Mouse (Mus musculus): ENCODE measurements around the gene Itpa. TPM values are rescaled to one million over a fixed set of nuclear protein-coding genes. Genes with fewer than 3 reads are reported as not detected.
"Not testable (repeated sequence)": the region's sequence is repeated elsewhere in the genome, so short reads cannot be mapped to it uniquely, and the experiment has no call there.

Itpa gene
- polyA plus RNA-seq, 1 experiment from 2014 or later = 81.0 TPM

DNA sequence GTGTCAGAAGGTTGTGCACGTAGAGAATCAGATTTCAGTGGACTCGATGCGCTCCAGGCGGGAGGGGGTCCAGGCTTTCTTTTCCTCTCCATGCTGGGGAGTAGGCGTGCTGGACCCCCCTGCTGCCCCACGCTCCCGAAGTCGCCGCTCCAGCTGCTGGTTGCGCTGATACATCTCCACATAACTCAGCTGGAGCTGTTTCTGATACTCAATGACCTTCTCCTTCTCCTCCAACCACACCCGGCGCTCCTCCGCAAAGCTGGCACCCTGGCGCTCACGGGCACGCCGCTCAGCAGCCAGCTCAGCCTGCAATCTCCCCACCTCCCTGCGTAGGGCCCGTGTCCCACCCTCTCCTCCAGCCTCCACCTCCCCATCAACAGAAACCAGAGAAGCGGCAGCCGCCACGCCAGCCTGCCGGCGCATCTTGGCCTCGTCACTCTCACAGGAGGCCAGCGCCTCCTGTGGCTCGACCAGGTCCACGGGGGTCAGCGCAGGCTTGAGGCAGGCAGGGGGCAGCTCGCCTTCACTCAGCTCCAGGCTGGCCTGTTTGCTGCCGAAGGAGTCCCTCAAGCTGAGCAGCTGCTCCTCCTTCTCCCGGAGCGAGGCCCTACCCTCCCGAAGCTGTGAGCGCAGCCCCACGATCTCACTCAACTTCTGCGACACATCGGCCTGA is 32.5 kb upstream of the Itpa start:
- peaks cover 24% of the 10 kb centered on the region for H3K4me1 ChIP-seq (ENCODE audit: control insufficient read depth, insufficient read depth, low read length)
- WGBS = 16% methylated on average over 38 of the region's 38 CpGs
- ATAC-seq = no peak

GRCm38 (mm10) chr2:130635847-130636246 is 31.6 kb upstream of the Itpa start:
- H3K36me3 ChIP-seq (ENCODE audit: control insufficient read depth, insufficient read depth, low read length) = no peaks in the 10 kb centered on the region
- peaks cover 24% of the 10 kb centered on the region for H3K4me1 ChIP-seq (ENCODE audit: control insufficient read depth, insufficient read depth, low read length)
- H3K9me3 ChIP-seq (ENCODE audit: control insufficient read depth, low read length) = no peaks in the 10 kb centered on the region
- peak overlapping the region; percentile 64 for H3K4me2 ChIP-seq (ENCODE audit: low read depth, low read length)
- H3K4me3 ChIP-seq (ENCODE audit: low read length) = peak overlapping the region; percentile 42
- 28% methylated on average over 21 of the region's 21 CpGs for WGBS
- ATAC-seq = no peak
- H3K27ac ChIP-seq (ENCODE audit: low read length) = peak overlapping the region; percentile 47; the same call in 1 of the 2 replicates
- peak overlapping the region; percentile 64 for H3K9ac ChIP-seq (ENCODE audit: low read depth, low read length)
- H3K27me3 ChIP-seq (replicated peaks; ENCODE audit: control insufficient read depth, insufficient read depth, low read length) = peaks cover 11% of the 10 kb centered on the region

More for the DNA sequence above, 32.5 kb upstream of the Itpa start:
- Histone ChIP-seq H3K27me3 (replicated peaks; ENCODE audit: control insufficient read depth, insufficient read depth, low read length) (peaks cover 11% of the 10 kb centered on the region), H3K36me3 (ENCODE audit: control insufficient read depth, insufficient read depth, low read length) (no peaks in the 10 kb centered on the region), H3K9ac (ENCODE audit: low read depth, low read length) (peak overlapping the region; percentile 64), H3K4me2 (ENCODE audit: low read depth, low read length) (peak overlapping the region; percentile 64), H3K27ac (ENCODE audit: low read length) (no peak overlapping the region; the same call in 1 of the 2 replicates), H3K9me3 (ENCODE audit: control insufficient read depth, low read length) (no peaks in the 10 kb centered on the region), H3K4me3 (ENCODE audit: low read length) (peak overlapping the region; percentile 42)

DNA sequence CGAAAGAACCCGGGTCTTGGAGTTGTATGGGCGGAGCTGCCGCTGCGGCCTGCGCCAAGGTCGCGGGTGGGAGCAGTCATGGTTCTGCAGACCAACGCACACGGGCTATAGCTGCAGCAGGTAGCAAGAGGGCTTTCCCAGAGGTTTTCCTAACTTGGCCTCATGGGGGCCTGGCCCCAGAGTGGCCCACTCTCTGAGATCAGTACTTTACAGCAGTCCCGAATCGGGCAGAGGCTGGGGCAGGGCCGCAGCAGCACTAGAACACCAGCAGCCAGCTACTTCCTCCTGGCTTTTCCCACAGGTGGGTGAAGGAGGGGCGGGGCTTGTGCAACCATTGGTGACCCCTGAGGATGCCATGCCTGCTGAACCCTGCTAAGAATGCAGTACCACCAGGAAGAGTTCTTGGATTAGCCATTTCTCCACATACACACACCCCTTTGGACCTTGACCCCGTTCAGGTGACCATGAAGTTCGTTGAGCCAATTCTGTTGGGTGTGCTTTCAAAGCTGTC is 29.3 kb upstream of the Itpa start:
- no peaks in the 10 kb centered on the region for H3K36me3 ChIP-seq (ENCODE audit: control insufficient read depth, insufficient read depth, low read length)
- peak overlapping the region; percentile 95 for H3K27ac ChIP-seq (ENCODE audit: low read length)
- H3K4me3 ChIP-seq (ENCODE audit: low read length) = peak overlapping the region; percentile 51
- ATAC-seq = peak; percentile 85
- peak overlapping the region; percentile 55 for H3K4me2 ChIP-seq (ENCODE audit: low read depth, low read length)
- peaks cover 28% of the 10 kb centered on the region for H3K4me1 ChIP-seq (ENCODE audit: control insufficient read depth, insufficient read depth, low read length)
- peak overlapping the region; percentile 69 for H3K9ac ChIP-seq (ENCODE audit: low read depth, low read length)
- no peaks in the 10 kb centered on the region for H3K9me3 ChIP-seq (ENCODE audit: control insufficient read depth, low read length)
- H3K27me3 ChIP-seq (replicated peaks; ENCODE audit: control insufficient read depth, insufficient read depth, low read length) = peaks cover 11% of the 10 kb centered on the region
- 25% methylated on average over 16 of the region's 16 CpGs for WGBS

DNA sequence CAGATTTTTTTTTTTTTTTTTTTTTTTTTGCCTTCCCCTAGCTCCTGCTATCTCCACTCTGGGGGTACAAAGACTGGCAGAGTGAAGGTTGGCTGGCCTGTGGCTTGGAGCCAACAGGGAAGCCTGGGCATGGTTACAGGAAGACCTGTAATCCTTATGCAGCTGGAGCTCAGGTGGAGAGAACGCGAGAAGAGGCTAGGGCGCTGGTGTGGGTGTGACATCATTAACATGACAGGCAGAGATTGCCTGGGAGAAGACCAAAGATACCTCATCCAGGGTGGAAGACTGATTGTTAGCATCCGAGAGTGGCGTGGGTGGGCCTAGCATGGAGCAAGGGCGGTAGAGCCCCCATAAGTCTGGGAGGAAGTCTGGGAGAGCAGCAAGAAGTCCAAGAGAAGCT is 28.1 kb upstream of the Itpa start:
- H3K9ac ChIP-seq (ENCODE audit: low read depth, low read length) = no peak overlapping the region
- H3K4me2 ChIP-seq (ENCODE audit: low read depth, low read length) = peak overlapping the region; percentile 34; the same call in 1 of the 2 replicates
- no peak overlapping the region for H3K4me3 ChIP-seq (ENCODE audit: low read length)
- 75% methylated on average over 6 of the region's 6 CpGs for WGBS
- H3K9me3 ChIP-seq (ENCODE audit: control insufficient read depth, low read length) = no peaks in the 10 kb centered on the region
- peak overlapping the region; percentile 95 for H3K27ac ChIP-seq (ENCODE audit: low read length)
- ATAC-seq = no peak
- H3K4me1 ChIP-seq (ENCODE audit: control insufficient read depth, insufficient read depth, low read length) = peaks cover 26% of the 10 kb centered on the region
- peaks cover 8% of the 10 kb centered on the region for H3K27me3 ChIP-seq (replicated peaks; ENCODE audit: control insufficient read depth, insufficient read depth, low read length)
- no peaks in the 10 kb centered on the region for H3K36me3 ChIP-seq (ENCODE audit: control insufficient read depth, insufficient read depth, low read length)

DNA sequence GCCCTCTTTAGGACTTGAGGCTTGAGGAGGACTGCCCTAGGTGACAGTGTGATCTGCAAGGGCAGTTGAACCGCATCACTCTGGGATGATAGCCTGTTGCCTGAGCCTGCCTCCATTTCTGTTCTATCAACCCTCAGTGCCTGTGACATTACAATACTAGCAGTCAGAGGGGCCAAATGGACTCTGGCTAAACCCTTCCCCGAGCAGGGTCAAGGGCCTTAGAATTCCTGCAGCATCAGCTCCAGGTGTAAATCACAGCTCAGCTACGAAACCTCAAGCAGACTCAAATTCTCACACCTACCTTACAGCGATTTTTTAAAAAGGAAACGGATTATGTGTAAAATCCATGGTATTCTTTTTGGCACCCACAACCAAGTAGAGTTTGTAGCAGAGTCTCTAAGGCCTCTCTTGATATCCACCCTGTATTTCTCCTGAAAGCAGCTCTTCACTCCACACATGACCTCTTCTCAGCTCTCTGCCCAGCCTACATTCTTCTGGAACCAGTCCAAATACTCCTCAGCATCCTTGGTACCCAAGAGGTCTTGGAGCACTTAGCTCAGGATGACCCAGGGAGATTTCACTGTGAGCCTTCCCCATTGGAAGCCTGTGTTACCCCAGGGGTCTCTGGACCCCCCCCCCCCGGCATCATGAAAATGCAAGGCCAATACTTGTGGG is 25.9 kb upstream of the Itpa start:
- no peak for ATAC-seq
- Histone ChIP-seq H3K4me2 (ENCODE audit: low read depth, low read length) (peak overlapping the region; percentile 97), H3K27ac (ENCODE audit: low read length) (no peak overlapping the region), H3K4me3 (ENCODE audit: low read length) (peak overlapping the region; percentile 74; the same call in 1 of the 2 replicates), H3K27me3 (replicated peaks; ENCODE audit: control insufficient read depth, insufficient read depth, low read length) (no peaks in the 10 kb centered on the region), H3K9ac (ENCODE audit: low read depth, low read length) (no peak overlapping the region; the same call in 1 of the 2 replicates), H3K4me1 (ENCODE audit: control insufficient read depth, insufficient read depth, low read length) (0 out of 2 replicates have a peak, but pooled peaks cover 4% of the 10 kb centered on the region), H3K9me3 (ENCODE audit: control insufficient read depth, low read length) (no peaks in the 10 kb centered on the region), H3K36me3 (ENCODE audit: control insufficient read depth, insufficient read depth, low read length) (no peaks in the 10 kb centered on the region)
- 62% methylated on average over 6 of the region's 6 CpGs for WGBS

DNA sequence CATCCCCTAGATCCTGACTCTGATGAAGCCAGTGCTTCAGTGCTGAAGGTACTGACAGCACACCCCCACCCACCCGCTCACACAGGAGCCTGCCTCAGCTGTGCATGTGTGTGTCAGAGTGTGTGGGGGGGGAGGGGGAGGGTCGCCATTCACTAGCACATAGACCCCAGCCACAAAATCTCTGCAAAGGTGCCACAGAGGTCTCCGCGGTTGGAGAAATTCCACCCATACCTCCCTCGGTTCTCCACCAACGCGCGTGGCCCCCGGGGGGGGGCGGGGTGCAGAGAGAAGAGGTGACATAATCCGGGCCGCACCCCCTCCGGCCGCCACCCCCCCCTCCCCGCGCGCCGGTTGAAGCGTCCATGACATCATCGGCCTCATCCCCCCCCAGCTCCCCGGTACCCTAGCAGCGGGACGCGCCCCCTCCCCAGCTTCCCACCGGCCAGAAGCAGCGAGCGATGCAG is 25.2 kb upstream of the Itpa start:
- Histone ChIP-seq H3K4me3 (ENCODE audit: low read length) (peak overlapping the region; percentile 74), H3K27me3 (replicated peaks; ENCODE audit: control insufficient read depth, insufficient read depth, low read length) (no peaks in the 10 kb centered on the region), H3K36me3 (ENCODE audit: control insufficient read depth, insufficient read depth, low read length) (no peaks in the 10 kb centered on the region), H3K4me2 (ENCODE audit: low read depth, low read length) (peak overlapping the region; percentile 97), H3K27ac (ENCODE audit: low read length) (0 out of 2 replicates have a peak overlapping the region, but pooled peaks have one; percentile 31), H3K9ac (ENCODE audit: low read depth, low read length) (peak overlapping the region; percentile 81), H3K4me1 (ENCODE audit: control insufficient read depth, insufficient read depth, low read length) (0 out of 2 replicates have a peak, but pooled peaks cover 4% of the 10 kb centered on the region), H3K9me3 (ENCODE audit: control insufficient read depth, low read length) (no peaks in the 10 kb centered on the region)
- WGBS = under 1% methylated on average over 27 of the region's 27 CpGs
- ATAC-seq = peak; percentile 3; the same call in 1 of the 2 replicates

DNA sequence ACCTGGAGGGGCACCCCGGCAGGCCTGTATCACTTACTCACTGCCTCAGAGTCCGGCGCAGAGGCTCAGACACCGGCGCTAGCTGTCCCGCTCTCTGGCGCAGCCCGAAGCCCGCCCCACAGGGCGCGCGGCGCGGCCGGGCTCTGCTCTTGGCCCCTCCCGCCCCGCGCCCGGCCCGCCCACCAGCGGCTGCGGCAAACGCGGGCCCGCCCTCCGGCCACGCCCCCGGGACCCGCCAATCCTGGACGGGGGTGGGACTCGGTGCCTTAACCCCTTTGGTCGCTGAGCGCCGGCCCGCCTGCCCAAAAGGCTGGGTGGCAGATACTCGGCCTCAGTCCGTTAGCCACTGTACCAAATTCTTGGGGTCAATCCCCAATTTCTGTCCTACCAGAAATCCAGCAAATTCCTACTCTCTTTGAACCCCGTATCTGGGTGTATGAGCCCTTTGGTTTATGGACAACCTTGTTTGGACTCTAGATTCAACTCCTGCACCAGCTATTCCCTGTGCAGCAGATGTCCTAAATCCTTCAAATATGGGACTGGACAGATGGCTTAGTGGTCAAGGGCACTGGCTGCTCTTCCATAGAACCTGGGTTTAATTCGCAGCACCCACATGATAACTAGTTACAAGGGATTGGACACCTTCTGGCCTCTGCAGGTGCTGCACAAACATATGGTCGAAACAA is 24.6 kb upstream of the Itpa start, which contains the start of gene Lzts3:
Gene Lzts3 (minus strand): TSS at position 120 of the 686 bp plus-strand sequence.
- Histone ChIP-seq H3K4me3 (ENCODE audit: low read length) (peak within 1 kb of the TSS; percentile 74), H3K27me3 (replicated peaks; ENCODE audit: control insufficient read depth, insufficient read depth, low read length) (no peaks in the 10 kb centered on the region), H3K36me3 (ENCODE audit: control insufficient read depth, insufficient read depth, low read length) (no peaks in the 10 kb centered on the region), H3K4me2 (ENCODE audit: low read depth, low read length) (peak within 1 kb of the TSS; percentile 97), H3K9me3 (ENCODE audit: control insufficient read depth, low read length) (no peaks in the 10 kb centered on the region), H3K27ac (ENCODE audit: low read length) (0 out of 2 replicates have a peak within 1 kb of the TSS, but pooled peaks have one; percentile 31), H3K9ac (ENCODE audit: low read depth, low read length) (peak within 1 kb of the TSS; percentile 81), H3K4me1 (ENCODE audit: control insufficient read depth, insufficient read depth, low read length) (0 out of 2 replicates have a peak, but pooled peaks cover 4% of the 10 kb centered on the region)
- WGBS = 4% methylated on average over 39 of the region's 40 CpGs
- ATAC-seq = peak; percentile 80

GRCm38 (mm10) chr2:130645198-130645597 is 22.2 kb upstream of the Itpa start:
- H3K4me2 ChIP-seq (ENCODE audit: low read depth, low read length) = no peak overlapping the region
- H3K9me3 ChIP-seq (ENCODE audit: control insufficient read depth, low read length) = no peaks in the 10 kb centered on the region
- no peak for ATAC-seq
- no peak overlapping the region for H3K9ac ChIP-seq (ENCODE audit: low read depth, low read length)
- 0 out of 2 replicates have a peak, but pooled peaks cover 4% of the 10 kb centered on the region for H3K4me1 ChIP-seq (ENCODE audit: control insufficient read depth, insufficient read depth, low read length)
- no peak overlapping the region for H3K27ac ChIP-seq (ENCODE audit: low read length)
- 82% methylated on average over 4 of the region's 4 CpGs for WGBS
- no peaks in the 10 kb centered on the region for H3K36me3 ChIP-seq (ENCODE audit: control insufficient read depth, insufficient read depth, low read length)
- no peak overlapping the region for H3K4me3 ChIP-seq (ENCODE audit: low read length)
- no peaks in the 10 kb centered on the region for H3K27me3 ChIP-seq (replicated peaks; ENCODE audit: control insufficient read depth, insufficient read depth, low read length)

GRCm38 (mm10) chr2:130649028-130649427 is 18.4 kb upstream of the Itpa start:
- H3K27ac ChIP-seq (ENCODE audit: low read length); H3K4me1 ChIP-seq (ENCODE audit: control insufficient read depth, insufficient read depth, low read length); H3K9ac ChIP-seq (ENCODE audit: low read depth, low read length); H3K9me3 ChIP-seq (ENCODE audit: control insufficient read depth, low read length); H3K27me3 ChIP-seq (replicated peaks; ENCODE audit: control insufficient read depth, insufficient read depth, low read length); ATAC-seq; H3K4me3 ChIP-seq (ENCODE audit: low read length); H3K4me2 ChIP-seq (ENCODE audit: low read depth, low read length); H3K36me3 ChIP-seq (ENCODE audit: control insufficient read depth, insufficient read depth, low read length): not testable (repeated sequence)
- WGBS = 84% methylated on average over 6 of the region's 6 CpGs
